Mouse (Mus musculus) liver, adult 2 months (tissue): ENCODE results near the gene Mrgprg.

Experiments used
- CTCF ChIP-seq: fragments of 200-500 bp; IDR thresholded peaks from 2 replicates; pipeline ENCODE4 v1.5.1; 2011; ENCODE audit warnings: low read depth, low read length, control low read depth
- POLR2A ChIP-seq: fragments of 200-500 bp; IDR thresholded peaks from 2 replicates; pipeline ENCODE4 v1.6.1; 2011; ENCODE audit warnings: low read length, control low read depth; ENCODE audit not compliant: insufficient read depth; ENCODE audit errors: extremely low read depth

DNA sequence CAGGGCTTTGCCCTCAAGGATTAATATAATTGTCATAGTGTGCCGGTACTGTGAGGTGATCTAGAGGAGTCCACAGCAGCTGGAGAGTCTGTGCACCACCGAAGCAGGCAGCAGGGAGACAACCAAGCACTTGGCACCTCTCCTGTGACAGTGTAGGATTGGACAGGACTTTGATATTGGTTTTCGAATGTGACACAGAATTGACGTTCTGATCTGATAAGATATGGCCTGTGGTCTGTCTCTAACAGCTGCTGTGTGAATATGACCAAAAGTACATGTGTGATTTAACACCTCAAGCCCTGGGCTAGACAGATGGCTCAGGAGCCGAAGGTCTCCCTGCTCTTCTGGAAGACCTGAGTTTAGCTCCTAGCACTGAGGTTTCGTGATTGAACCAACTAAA lies 1.5 kb upstream of the Mrgprg start:
- TF ChIP-seq CTCF (no peak), POLR2A (no peak)
